Mouse (Mus musculus) bone marrow macrophage, adult 2 months (primary cell): ENCODE data around the gene Gm10959.

Experiments
- CTCF ChIP-seq: IDR thresholded peaks from 2 replicates; pipeline ENCODE4 v1.5.1; 2012; ENCODE audit warnings: low read depth, mild to moderate bottlenecking, low read length, moderate library complexity
- POLR2A ChIP-seq: IDR thresholded peaks from 2 replicates; pipeline ENCODE4 v1.6.1; 2012; ENCODE audit warnings: mild to moderate bottlenecking, low read depth, low read length, borderline replicate concordance

DNA sequence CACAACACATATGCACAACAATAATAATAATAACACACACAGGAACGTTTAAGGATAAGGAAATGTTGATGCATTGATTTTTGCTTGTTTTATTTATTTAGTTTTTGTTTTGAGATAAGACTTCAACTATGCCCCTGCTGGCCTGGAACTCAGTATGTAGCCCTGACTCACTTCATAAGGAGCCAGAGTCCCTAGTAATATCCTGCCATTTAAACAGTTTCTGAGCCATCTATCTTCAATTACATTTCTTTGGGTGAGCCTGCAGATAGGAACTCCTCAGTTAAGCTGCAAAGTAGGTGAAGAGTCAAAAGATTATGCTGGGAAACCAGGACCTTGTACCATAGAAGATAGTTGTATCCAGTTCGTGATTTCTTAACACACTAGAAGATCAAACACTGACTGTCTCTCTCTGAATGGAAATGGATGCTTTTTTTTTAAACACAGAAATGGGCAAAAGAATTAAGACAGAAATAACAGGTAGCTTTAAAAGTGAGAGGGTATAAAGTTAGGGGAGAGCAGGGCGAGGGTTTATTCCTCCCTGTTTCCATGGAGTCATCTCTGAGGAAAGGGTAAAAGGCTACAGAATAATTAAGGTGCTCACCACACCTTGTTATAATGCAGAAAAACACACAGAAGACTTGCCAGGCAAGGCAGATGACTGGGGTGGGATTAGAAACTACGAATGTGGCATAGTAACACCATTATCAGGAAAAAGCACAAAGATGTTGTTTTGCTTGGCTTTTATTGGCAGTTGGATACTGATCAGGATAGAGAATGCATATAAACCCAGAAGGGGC is 31.5 kb downstream of the Gm10959 start:
- TF ChIP-seq CTCF = no peak
- no peak for TF ChIP-seq POLR2A
